Mouse (Mus musculus) kidney, embryonic 14.5 days (tissue): ENCODE results near the gene Fcgr3. TPM values are rescaled to one million over a fixed set of nuclear protein-coding genes. Genes with fewer than 3 reads are reported as not detected.

Experiments used
- ATAC-seq: fragments of 200-750 bp; cut with Nextera tagmentation; 2 replicates; pipeline ENCODE4 v1.8.0; 2017; ENCODE audit warnings: moderate number of reproducible peaks, mild to moderate bottlenecking, moderate TSS enrichment, moderate library complexity; ENCODE audit not compliant: low FRiP score, low TSS enrichment
- H3K27ac ChIP-seq: fragments of 300-500 bp; sonication (generic); 2 replicates; pipeline ENCODE4 v1.5.1; 2014; ENCODE audit warnings: low read depth, mild to moderate bottlenecking, low read length, moderate library complexity, mixed read lengths
- H3K27me3 ChIP-seq: fragments of 300-500 bp; sonication (generic); 2 replicates; pipeline ENCODE4 v1.6.1; 2014; ENCODE audit warnings: mild to moderate bottlenecking, low read length; ENCODE audit not compliant: control insufficient read depth, insufficient read depth
- H3K36me3 ChIP-seq: fragments of 300-500 bp; sonication (generic); 2 replicates; pipeline ENCODE4 v1.6.1; 2014; ENCODE audit warnings: low read length, mixed read lengths; ENCODE audit not compliant: control insufficient read depth, insufficient read depth
- H3K4me1 ChIP-seq: fragments of 300-500 bp; sonication (generic); 2 replicates; pipeline ENCODE4 v1.6.1; 2014; ENCODE audit warnings: low read length, mixed read lengths; ENCODE audit not compliant: control insufficient read depth, insufficient read depth
- H3K4me2 ChIP-seq: fragments of 300-500 bp; sonication (generic); replicated peaks from 2 replicates; pipeline ENCODE4 v1.6.1; 2014; ENCODE audit warnings: low read depth, mild to moderate bottlenecking, low read length
- H3K4me3 ChIP-seq: fragments of 300-500 bp; sonication (generic); 2 replicates; pipeline ENCODE4 v1.5.1; 2014; ENCODE audit warnings: mild to moderate bottlenecking, low read length
- H3K9ac ChIP-seq: fragments of 300-500 bp; sonication (generic); 2 replicates; pipeline ENCODE4 v1.6.1; 2014; ENCODE audit warnings: low read depth, mild to moderate bottlenecking, low read length, moderate library complexity
- H3K9me3 ChIP-seq: fragments of 300-500 bp; sonication (generic); 2 replicates; pipeline ENCODE4 v1.6.1; 2016; ENCODE audit warnings: low read length; ENCODE audit not compliant: control insufficient read depth
- WGBS: fragments of 180-500 bp; shearing (Covaris S2); extraction: QIAGEN DNeasy Blood & Tissue Kit; methylation state at CpG from one replicate; pipeline ENCODE4 v1.1.7; 2014; 5-methylcytosine and 5-hydroxymethylcytosine counted together
- microRNA-seq: library from miRNA; unstranded; fragments of <30 nt; microRNA quantifications from one replicate; pipeline ENCODE4, GENCODE M21; 2016
- polyA plus RNA-seq: library from polyadenylated mRNA; unstranded; fragments of >200 nt; fragmentation: Nextera tagmentation; extraction: Ambion mirVana; gene quantifications from 2 replicates; pipeline ENCODE4 v1.2.1, GENCODE M21; 2014

The Fcgr3 gene
- polyA plus RNA-seq, 1 experiment from 2014 or later = 7.0 TPM

DNA sequence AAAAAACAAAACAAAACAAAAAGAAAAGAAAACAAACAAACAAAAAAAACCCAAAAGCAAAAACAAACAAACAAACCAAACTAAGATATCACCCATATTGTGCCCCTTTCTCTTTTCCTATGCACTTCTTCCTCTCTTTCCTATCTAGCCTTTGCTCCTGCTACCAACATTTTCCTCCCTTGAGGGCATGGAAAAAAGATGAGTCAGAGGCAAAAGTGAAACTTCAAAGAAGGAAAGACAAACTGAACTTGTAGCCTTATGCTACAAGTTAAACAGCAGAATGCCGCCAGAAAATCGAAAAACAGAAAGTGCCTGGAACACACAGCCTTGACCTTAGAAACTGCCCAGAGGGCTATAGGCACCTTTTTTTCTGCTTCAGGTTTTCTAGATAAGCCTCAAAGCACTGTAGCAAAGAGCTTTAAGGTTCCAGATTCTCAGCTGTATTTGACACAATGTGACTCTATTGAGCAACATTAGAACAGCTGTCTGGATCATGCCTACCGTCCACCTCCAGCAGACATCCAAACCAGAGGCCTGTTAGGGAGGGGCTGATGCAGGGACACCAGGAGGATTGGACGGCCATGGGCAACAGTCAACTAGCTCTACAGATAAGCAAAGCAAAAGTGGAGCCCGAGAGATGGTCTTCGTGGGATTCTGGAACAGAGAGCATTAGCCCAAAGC, 47.9 kb downstream of the Fcgr3 start:
- Histone ChIP-seq H3K4me1 (no peaks in the 10 kb centered on the region), H3K9ac (no peak overlapping the region), H3K36me3 (no peaks in the 10 kb centered on the region), H3K9me3 (no peaks in the 10 kb centered on the region), H3K27ac (no peak overlapping the region), H3K27me3 (no peaks in the 10 kb centered on the region), H3K4me3 (no peak overlapping the region), H3K4me2 (no peak overlapping the region)
- no peak for ATAC-seq
- 88% methylated on average over 6 of the region's 6 CpGs for WGBS

DNA sequence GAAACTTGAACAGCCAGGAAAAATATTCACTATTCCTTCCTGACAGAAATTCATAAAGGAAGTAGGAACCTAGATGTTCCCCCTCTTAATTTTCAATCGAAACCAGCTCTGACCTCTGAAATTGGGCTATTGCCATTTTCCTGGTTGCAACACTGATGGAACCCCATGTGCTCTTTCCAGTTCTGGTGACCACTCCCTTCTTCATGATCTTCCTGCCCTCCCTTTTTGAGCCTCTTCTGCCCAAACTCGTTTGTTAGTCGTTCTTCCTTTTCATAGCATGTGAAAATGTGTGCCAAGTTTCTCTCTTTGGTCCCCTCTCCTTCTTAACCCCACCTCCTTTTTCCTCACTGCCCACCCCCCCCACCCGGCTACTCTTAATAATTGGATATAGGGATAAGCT, 53.0 kb downstream of the Fcgr3 start:
- WGBS = 81% methylated on average over 4 of the region's 4 CpGs
- H3K36me3 ChIP-seq = no peaks in the 10 kb centered on the region
- H3K27me3 ChIP-seq = no peaks in the 10 kb centered on the region
- no peak overlapping the region for H3K27ac ChIP-seq
- 0 out of 2 replicates have a peak, but pooled peaks cover 3% of the 10 kb centered on the region for H3K9me3 ChIP-seq
- ATAC-seq = no peak
- no peaks in the 10 kb centered on the region for H3K4me1 ChIP-seq
- H3K4me2 ChIP-seq = no peak overlapping the region
- no peak overlapping the region for H3K9ac ChIP-seq
- H3K4me3 ChIP-seq = no peak overlapping the region

DNA sequence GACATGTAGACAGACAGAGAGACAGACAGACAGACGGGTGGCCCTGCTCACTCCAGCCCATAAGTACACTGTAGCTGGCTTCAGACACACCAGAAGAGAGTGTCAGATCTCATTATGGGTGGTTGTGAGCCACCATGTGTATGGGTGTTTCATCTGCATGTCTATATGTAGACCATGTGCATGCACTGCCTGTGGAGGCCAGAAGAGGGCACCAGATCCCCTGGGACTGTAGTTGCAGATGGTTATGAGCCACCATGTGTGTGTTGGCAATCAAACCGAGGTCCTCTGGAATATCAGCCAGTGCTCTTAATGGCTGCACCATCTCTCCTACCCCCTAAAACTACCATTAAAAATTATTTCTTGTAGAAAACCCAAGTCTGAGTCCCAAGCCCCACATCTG, 57.8 kb downstream of the Fcgr3 start:
- ATAC-seq = no peak

GRCm38 (mm10) chr1:171006335-171006734, 58.4 kb downstream of the Fcgr3 start:
- no peak for ATAC-seq
- Histone ChIP-seq H3K9me3 (0 out of 2 replicates have a peak, but pooled peaks cover 3% of the 10 kb centered on the region), H3K4me3 (no peak overlapping the region), H3K9ac (no peak overlapping the region), H3K27me3 (no peaks in the 10 kb centered on the region), H3K4me1 (no peaks in the 10 kb centered on the region), H3K36me3 (no peaks in the 10 kb centered on the region), H3K27ac (no peak overlapping the region), H3K4me2 (no peak overlapping the region)
- 85% methylated on average over 4 of the region's 4 CpGs for WGBS

More for the DNA sequence above, 57.8 kb downstream of the Fcgr3 start:
- no peaks in the 10 kb centered on the region for H3K4me1 ChIP-seq
- no peak overlapping the region for H3K9ac ChIP-seq
- H3K27me3 ChIP-seq = no peaks in the 10 kb centered on the region
- no peak overlapping the region for H3K27ac ChIP-seq
- 0 out of 2 replicates have a peak, but pooled peaks cover 3% of the 10 kb centered on the region for H3K9me3 ChIP-seq
- 91% methylated on average over 2 of the region's 2 CpGs for WGBS
- no peak overlapping the region for H3K4me3 ChIP-seq
- H3K4me2 ChIP-seq = no peak overlapping the region
- H3K36me3 ChIP-seq = no peaks in the 10 kb centered on the region

DNA sequence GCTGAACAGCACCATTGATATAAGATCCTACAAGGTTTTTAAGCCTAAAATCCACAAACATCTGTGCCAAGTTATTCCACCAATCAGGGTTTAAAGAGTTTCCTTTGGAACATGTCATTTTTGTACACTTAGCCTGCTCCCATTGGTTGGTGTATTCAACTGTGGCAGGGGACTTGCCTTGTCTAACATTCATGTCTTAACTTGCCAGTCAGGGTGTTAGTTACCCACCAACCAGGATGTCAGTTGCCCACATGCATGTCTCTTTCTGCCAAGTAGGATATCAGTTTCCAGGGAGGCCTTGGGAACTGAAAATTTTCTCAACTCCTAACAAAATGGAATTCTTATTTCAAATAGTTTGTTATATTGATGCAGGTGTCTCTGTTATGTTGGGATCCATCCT, 59.1 kb downstream of the Fcgr3 start:
- Histone ChIP-seq H3K36me3 (no peaks in the 10 kb centered on the region), H3K4me1 (no peaks in the 10 kb centered on the region), H3K9me3 (0 out of 2 replicates have a peak, but pooled peaks cover 3% of the 10 kb centered on the region), H3K4me2 (no peak overlapping the region), H3K27me3 (no peaks in the 10 kb centered on the region), H3K9ac (no peak overlapping the region), H3K27ac (no peak overlapping the region), H3K4me3 (no peak overlapping the region)
- ATAC-seq = no peak

GRCm38 (mm10) chr1:171005081-171005480, 59.7 kb downstream of the Fcgr3 start:
- H3K27ac ChIP-seq = no peak overlapping the region
- 0 out of 2 replicates have a peak, but pooled peaks cover 3% of the 10 kb centered on the region for H3K9me3 ChIP-seq
- H3K27me3 ChIP-seq = no peaks in the 10 kb centered on the region

More at GRCm38 (mm10) chr1:171005081-171005480, 59.7 kb downstream of the Fcgr3 start:
- no peak overlapping the region for H3K4me2 ChIP-seq
- ATAC-seq = no peak
- no peaks in the 10 kb centered on the region for H3K36me3 ChIP-seq
- H3K4me3 ChIP-seq = no peak overlapping the region
- 72% methylated on average over 6 of the region's 6 CpGs for WGBS
- no peak overlapping the region for H3K9ac ChIP-seq
- H3K4me1 ChIP-seq = no peaks in the 10 kb centered on the region

Small RNAs within 50 kb of the gene (microRNA-seq; reads per million reads assigned to microRNA genes)
- gene Gm27552 (not detected), gene Gm27844 (not detected), gene Mir6546 (2.9 reads per million, percentile 11 among the genes with 10 or more reads in this experiment)

Other genes starting within 250 kb of the Fcgr3 start
- 6.7 and 11.6 TPM in 2 replicates for gene Atf6, start 197.2 kb downstream of the Fcgr3 start, polyA plus RNA-seq
- gene Gm26620, start 179.9 kb downstream of the Fcgr3 start, polyA plus RNA-seq = 0.69 TPM in 1 of 2 replicates, not detected in the other
- gene Dusp12, start 179.4 kb downstream of the Fcgr3 start, polyA plus RNA-seq = 36.9 and 41.7 TPM in 2 replicates
- gene Fcrlb, start 152.0 kb downstream of the Fcgr3 start, polyA plus RNA-seq = not detected in 2 replicates
- gene Fcrla, start 137.4 kb downstream of the Fcgr3 start, polyA plus RNA-seq = not detected in 2 replicates
- gene Fcgr2b, start 88.4 kb downstream of the Fcgr3 start, polyA plus RNA-seq = 1.3 and 1.4 TPM in 2 replicates
- gene Fcgr4, start 46.0 kb downstream of the Fcgr3 start, polyA plus RNA-seq = 0.97 and 1.0 TPM in 2 replicates
- gene Cfap126, start 49.0 kb upstream of the Fcgr3 start, polyA plus RNA-seq = 2.9 and 3.8 TPM in 2 replicates
- gene Sdhc, start 85.7 kb upstream of the Fcgr3 start, polyA plus RNA-seq = 291 and 322 TPM in 2 replicates
- 0.24 TPM in 1 of 2 replicates, not detected in the other for gene Mpz, start 85.8 kb upstream of the Fcgr3 start, polyA plus RNA-seq
- 2.1 and 2.6 TPM in 2 replicates for gene Pcp4l1, start 131.3 kb upstream of the Fcgr3 start, polyA plus RNA-seq
- 0.24 and 0.27 TPM in 2 replicates for gene Nr1i3, start 149.0 kb upstream of the Fcgr3 start, polyA plus RNA-seq
- 31.3 and 36.4 TPM in 2 replicates for gene Tomm40l, start 157.6 kb upstream of the Fcgr3 start, polyA plus RNA-seq
- gene Apoa2, start 160.1 kb upstream of the Fcgr3 start, polyA plus RNA-seq = 3.5 and 5.7 TPM in 2 replicates
- 30.7 and 32.1 TPM in 2 replicates for gene Fcer1g, start 169.4 kb upstream of the Fcgr3 start, polyA plus RNA-seq
- gene Adamts4, start 185.5 kb upstream of the Fcgr3 start, polyA plus RNA-seq = 4.1 and 6.9 TPM in 2 replicates
- 229 and 293 TPM in 2 replicates for gene Ndufs2, start 186.5 kb upstream of the Fcgr3 start, polyA plus RNA-seq
- gene B4galt3, start 205.4 kb upstream of the Fcgr3 start, polyA plus RNA-seq = 69.9 and 79.2 TPM in 2 replicates
- gene Ppox, start 216.3 kb upstream of the Fcgr3 start, polyA plus RNA-seq = 43.7 and 58.1 TPM in 2 replicates
- 74.4 and 87.9 TPM in 2 replicates for gene Usp21, start 223.1 kb upstream of the Fcgr3 start, polyA plus RNA-seq
- gene Ufc1, start 230.1 kb upstream of the Fcgr3 start, polyA plus RNA-seq = 114 and 123 TPM in 2 replicates